Mouse (Mus musculus) forebrain, embryonic 16.5 days (tissue): ENCODE results near the gene Abl2. TPM values are rescaled to one million over a fixed set of nuclear protein-coding genes. Genes with fewer than 3 reads are reported as not detected.

Source experiments
- ATAC-seq: fragments of 200-750 bp; cut with Nextera tagmentation; 2 replicates; pipeline ENCODE4 v1.8.0; 2017; ENCODE audit warnings: mild to moderate bottlenecking, moderate library complexity
- H3K27ac ChIP-seq: fragments of 300-500 bp; sonication (generic); 2 replicates; pipeline ENCODE4 v1.5.1; 2014; ENCODE audit warnings: low read length, control low read depth
- H3K27me3 ChIP-seq: fragments of 300-500 bp; sonication (generic); replicated peaks from 2 replicates; pipeline ENCODE4 v1.6.1; 2014; ENCODE audit warnings: low read length; ENCODE audit not compliant: control insufficient read depth, insufficient read depth
- H3K36me3 ChIP-seq: fragments of 300-500 bp; sonication (generic); 2 replicates; pipeline ENCODE4 v1.6.1; 2014; ENCODE audit not compliant: control insufficient read depth, insufficient read depth
- H3K4me1 ChIP-seq: fragments of 300-500 bp; sonication (generic); replicated peaks from 2 replicates; pipeline ENCODE4 v1.6.1; 2014; ENCODE audit warnings: low read length; ENCODE audit not compliant: control insufficient read depth, insufficient read depth
- H3K4me2 ChIP-seq: fragments of 300-500 bp; sonication (generic); 2 replicates; pipeline ENCODE4 v1.6.1; 2014; ENCODE audit warnings: mild to moderate bottlenecking, low read length, control low read depth
- H3K4me3 ChIP-seq: fragments of 300-500 bp; sonication (generic); replicated peaks from 2 replicates; pipeline ENCODE4 v1.5.1; 2014; ENCODE audit warnings: mild to moderate bottlenecking, low read length, control low read depth
- H3K9ac ChIP-seq: fragments of 300-500 bp; sonication (generic); replicated peaks from 2 replicates; pipeline ENCODE4 v1.6.1; 2014; ENCODE audit warnings: low read depth, low read length, control low read depth
- H3K9me3 ChIP-seq: fragments of 300-500 bp; sonication (generic); 2 replicates; pipeline ENCODE4 v1.6.1; 2016; ENCODE audit warnings: low read length; ENCODE audit not compliant: control insufficient read depth
- WGBS: fragments of 180-500 bp; shearing (Covaris S2); extraction: QIAGEN DNeasy Blood & Tissue Kit; methylation state at CpG from one replicate; pipeline ENCODE4 v1.1.7; 2014; 5-methylcytosine and 5-hydroxymethylcytosine counted together
- polyA plus RNA-seq: library from polyadenylated mRNA; unstranded; fragments of >200 nt; fragmentation: Nextera tagmentation; extraction: Ambion mirVana; gene quantifications from 2 replicates; pipeline ENCODE4 v1.2.1, GENCODE M21; 2015

Gene Abl2
- polyA plus RNA-seq, 1 experiment from 2014 or later, result 7.4 TPM

- Histone ChIP-seq H3K36me3 (no peaks in the 10 kb centered on the region), H3K9ac (no peak overlapping the region), H3K4me1 (peaks cover 5% of the 10 kb centered on the region; the same call in 1 of the 2 replicates), H3K4me3 (no peak overlapping the region), H3K4me2 (no peak overlapping the region), H3K27me3 (no peaks in the 10 kb centered on the region), H3K9me3 (no peaks in the 10 kb centered on the region), H3K27ac (no peak overlapping the region)
- ATAC-seq, result no peak
- 86% methylated on average over 4 of the region's 4 CpGs for WGBS
These were observed 11.0 kb downstream of the Abl2 start for GRCm38 (mm10) chr1:156569615-156570014.

DNA sequence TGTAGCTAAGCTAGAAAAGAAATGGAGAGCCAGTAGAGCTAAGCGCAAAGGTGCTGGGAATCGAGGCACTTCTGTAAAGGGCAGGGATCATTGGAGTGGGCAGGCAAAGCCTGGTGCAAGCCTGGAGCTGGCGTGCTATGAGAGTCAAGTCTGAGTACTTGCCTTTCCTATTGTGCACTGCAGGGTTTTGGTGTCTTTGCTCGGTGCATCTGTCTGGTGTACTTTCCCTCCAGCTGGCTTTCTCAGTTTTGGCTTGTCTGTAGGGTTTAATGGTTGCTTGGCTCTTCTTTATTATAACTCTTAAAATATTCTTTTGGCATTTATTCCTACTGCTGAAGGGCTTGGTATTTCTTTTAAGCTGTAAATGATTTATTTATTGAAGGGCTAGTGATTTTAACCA is 14.4 kb downstream of the Abl2 start:
- Histone ChIP-seq H3K27me3 (no peaks in the 10 kb centered on the region), H3K4me2 (no peak overlapping the region), H3K4me1 (peaks cover 5% of the 10 kb centered on the region; the same call in 1 of the 2 replicates), H3K36me3 (no peaks in the 10 kb centered on the region), H3K9me3 (no peaks in the 10 kb centered on the region), H3K4me3 (no peak overlapping the region), H3K9ac (no peak overlapping the region), H3K27ac (peak overlapping the region; percentile 64)
- ATAC-seq, result peak; percentile 50; the same call in 1 of the 2 replicates
- 65% methylated on average over 4 of the region's 4 CpGs for WGBS

DNA sequence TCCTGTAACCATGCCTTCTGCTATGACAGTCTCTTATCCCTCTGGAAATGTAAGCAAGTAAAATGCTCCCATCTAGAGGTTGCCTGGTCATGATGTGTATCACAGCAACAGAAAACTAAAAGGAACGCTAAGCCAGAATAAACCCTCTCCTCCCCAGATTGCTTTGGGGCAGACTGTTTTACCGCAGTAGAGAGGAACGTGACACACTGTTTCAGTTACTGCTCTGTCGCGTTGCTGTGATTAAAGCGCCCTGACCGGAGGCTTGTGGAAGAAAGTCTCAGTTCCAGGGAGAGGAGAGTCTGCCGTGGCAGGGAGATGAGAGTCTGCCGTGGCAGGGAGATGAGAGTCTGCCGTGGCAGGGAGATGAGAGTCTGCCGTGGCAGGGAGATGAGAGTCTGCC is 22.6 kb downstream of the Abl2 start:
- Histone ChIP-seq H3K4me2 (no peak overlapping the region), H3K4me3 (no peak overlapping the region), H3K36me3 (no peaks in the 10 kb centered on the region), H3K9ac (no peak overlapping the region), H3K9me3 (no peaks in the 10 kb centered on the region), H3K27me3 (no peaks in the 10 kb centered on the region), H3K27ac (no peak overlapping the region), H3K4me1 (no peaks in the 10 kb centered on the region; the same call in 1 of the 2 replicates)
- 68% methylated on average over 11 of the region's 11 CpGs for WGBS
- peak; percentile 20; the same call in 1 of the 2 replicates for ATAC-seq

GRCm38 (mm10) chr1:156584175-156584574 is 25.6 kb downstream of the Abl2 start:
- ATAC-seq, result no peak
- Histone ChIP-seq H3K9me3 (no peaks in the 10 kb centered on the region), H3K36me3 (no peaks in the 10 kb centered on the region), H3K4me2 (no peak overlapping the region), H3K4me3 (no peak overlapping the region), H3K4me1 (no peaks in the 10 kb centered on the region; the same call in none of the 2 replicates), H3K27ac (no peak overlapping the region), H3K9ac (no peak overlapping the region), H3K27me3 (no peaks in the 10 kb centered on the region)
- WGBS, result 71% methylated on average over 1 of the region's 1 CpGs

DNA sequence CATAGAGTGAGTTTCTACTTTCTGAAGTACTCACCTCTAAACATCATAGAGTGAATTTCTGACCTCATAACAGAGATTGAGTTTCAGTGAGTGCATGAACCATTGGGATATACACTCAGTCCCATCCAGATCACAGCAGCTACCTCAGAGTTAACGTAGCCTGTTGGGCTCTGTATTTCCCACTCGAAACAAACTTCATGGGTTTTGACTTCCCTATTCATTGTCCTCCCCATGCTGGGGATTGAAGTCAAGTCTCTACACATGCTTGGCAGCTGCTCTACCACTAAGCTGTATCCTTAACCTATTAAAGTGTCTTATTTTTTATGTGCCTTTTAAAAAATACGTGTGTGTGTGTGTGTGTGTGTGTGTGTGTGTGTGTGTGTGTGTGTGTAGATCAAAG is 26.9 kb downstream of the Abl2 start:
- no peak overlapping the region for H3K27ac ChIP-seq
- ATAC-seq, result no peak
- no peak overlapping the region for H3K4me2 ChIP-seq
- H3K9ac ChIP-seq, result no peak overlapping the region
- H3K4me3 ChIP-seq, result no peak overlapping the region
- no peaks in the 10 kb centered on the region for H3K9me3 ChIP-seq
- H3K36me3 ChIP-seq, result no peaks in the 10 kb centered on the region
- H3K4me1 ChIP-seq, result no peaks in the 10 kb centered on the region; the same call in 1 of the 2 replicates
- 75% methylated on average over 3 of the region's 3 CpGs for WGBS
- no peaks in the 10 kb centered on the region for H3K27me3 ChIP-seq

DNA sequence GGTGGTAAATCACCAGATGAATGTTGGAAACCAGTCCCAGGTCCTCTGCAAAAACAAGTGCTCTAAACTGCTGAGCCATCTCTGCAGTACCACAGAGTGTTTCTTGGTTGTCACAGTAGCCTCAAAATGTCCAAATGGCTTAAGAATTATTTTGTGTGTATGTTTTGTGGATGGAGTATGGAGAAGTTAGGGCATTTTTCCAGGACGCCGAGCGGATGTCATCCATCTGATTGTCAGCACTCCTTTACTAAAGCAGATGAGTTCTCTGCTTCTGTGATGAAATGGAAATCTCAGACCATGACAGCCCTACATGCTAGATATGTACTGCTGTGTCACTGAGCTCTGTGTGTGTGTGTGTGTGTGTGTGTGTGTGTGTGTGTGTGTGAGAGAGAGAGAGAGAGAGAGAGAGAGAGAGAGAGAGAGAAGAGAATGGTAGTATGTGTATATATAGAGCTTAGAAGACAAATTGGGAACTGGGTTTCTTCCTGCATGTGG is 31.3 kb downstream of the Abl2 start:
- 94% methylated on average over 3 of the region's 3 CpGs for WGBS
- Histone ChIP-seq H3K27me3 (no peaks in the 10 kb centered on the region), H3K9me3 (no peaks in the 10 kb centered on the region), H3K4me3 (no peak overlapping the region), H3K9ac (no peak overlapping the region), H3K27ac (no peak overlapping the region), H3K4me1 (no peaks in the 10 kb centered on the region; the same call in 1 of the 2 replicates), H3K36me3 (no peaks in the 10 kb centered on the region), H3K4me2 (no peak overlapping the region)
- no peak for ATAC-seq

DNA sequence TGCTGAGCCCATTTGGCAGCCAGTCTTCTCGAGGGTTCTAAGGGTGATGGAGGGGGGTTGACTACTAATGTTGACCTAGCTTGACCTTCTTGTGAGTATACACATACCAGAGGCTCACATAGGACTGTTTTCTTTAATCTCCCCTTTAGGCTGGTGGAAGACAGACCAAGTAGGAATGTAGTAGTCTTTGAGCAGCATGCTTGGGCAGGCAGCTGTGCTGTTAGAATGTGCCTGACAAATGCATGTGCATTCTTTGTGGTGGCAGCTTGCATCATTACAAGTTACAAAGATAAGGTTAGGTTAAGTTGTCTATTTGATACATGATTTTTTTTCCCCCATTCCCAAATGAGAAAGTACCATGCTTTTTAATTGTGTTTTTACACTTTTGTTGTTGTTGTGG is 31.8 kb downstream of the Abl2 start:
- Histone ChIP-seq H3K27ac (no peak overlapping the region), H3K9ac (no peak overlapping the region), H3K9me3 (no peaks in the 10 kb centered on the region), H3K4me1 (no peaks in the 10 kb centered on the region; the same call in 1 of the 2 replicates), H3K4me3 (no peak overlapping the region), H3K27me3 (no peaks in the 10 kb centered on the region), H3K4me2 (no peak overlapping the region), H3K36me3 (no peaks in the 10 kb centered on the region)
- 25% methylated on average over 1 of the region's 1 CpGs for WGBS
- ATAC-seq, result no peak

- Histone ChIP-seq H3K9ac (no peak overlapping the region), H3K4me2 (no peak overlapping the region), H3K9me3 (no peaks in the 10 kb centered on the region), H3K27ac (no peak overlapping the region), H3K36me3 (no peaks in the 10 kb centered on the region), H3K4me3 (no peak overlapping the region), H3K4me1 (no peaks in the 10 kb centered on the region; the same call in 1 of the 2 replicates), H3K27me3 (no peaks in the 10 kb centered on the region)
- WGBS, result 85% methylated on average over 5 of the region's 5 CpGs
- ATAC-seq, result no peak
These were observed 34.7 kb downstream of the Abl2 start for GRCm38 (mm10) chr1:156593267-156593666.

DNA sequence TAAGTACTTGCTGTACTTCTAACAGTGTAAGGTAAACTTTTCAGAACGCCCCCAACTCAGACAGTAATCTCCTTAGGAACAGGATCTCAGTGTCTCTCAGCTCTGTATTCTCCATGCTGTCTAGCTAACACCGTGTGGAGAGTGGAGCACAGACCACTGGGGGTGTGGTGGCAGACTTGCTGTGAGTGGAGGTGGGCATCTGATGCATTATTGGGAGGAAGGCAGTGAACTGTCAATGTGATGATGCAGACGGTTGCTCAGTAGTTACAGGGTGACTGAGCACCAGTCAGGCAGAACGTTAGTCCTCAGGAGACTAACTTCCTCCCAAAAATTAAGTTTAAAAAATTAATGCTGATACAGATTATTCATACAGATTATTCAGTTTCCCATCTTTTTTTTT is 38.5 kb downstream of the Abl2 start:
- WGBS, result 93% methylated on average over 4 of the region's 4 CpGs
- no peak overlapping the region for H3K4me3 ChIP-seq
- no peak overlapping the region for H3K9ac ChIP-seq
- no peak for ATAC-seq
- no peaks in the 10 kb centered on the region for H3K27me3 ChIP-seq
- H3K9me3 ChIP-seq, result no peaks in the 10 kb centered on the region
- H3K36me3 ChIP-seq, result no peaks in the 10 kb centered on the region
- H3K27ac ChIP-seq, result no peak overlapping the region
- no peak overlapping the region for H3K4me2 ChIP-seq
- no peaks in the 10 kb centered on the region for H3K4me1 ChIP-seq

DNA sequence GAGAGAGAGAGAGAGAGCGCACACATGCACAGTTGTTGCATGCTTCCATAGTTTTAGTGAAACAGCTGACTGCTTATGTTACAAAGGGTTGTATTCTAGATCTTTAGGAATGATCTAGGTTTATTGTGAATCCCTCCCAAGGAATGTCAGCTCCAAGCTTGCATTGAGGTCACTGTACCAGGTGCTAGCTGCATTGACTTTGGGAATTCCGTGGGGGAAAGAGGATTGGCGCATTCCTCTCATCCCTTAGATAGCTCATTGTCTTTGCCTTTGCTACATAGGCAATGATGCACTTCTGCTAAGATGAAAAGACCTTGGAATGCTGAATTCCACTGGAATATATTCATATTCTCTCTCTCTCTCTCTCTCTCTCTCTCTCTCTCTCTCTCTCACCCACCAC is 44.0 kb downstream of the Abl2 start:
- Histone ChIP-seq H3K27ac (no peak overlapping the region), H3K9me3 (no peaks in the 10 kb centered on the region), H3K4me1 (no peaks in the 10 kb centered on the region), H3K4me2 (no peak overlapping the region), H3K27me3 (no peaks in the 10 kb centered on the region), H3K9ac (no peak overlapping the region), H3K4me3 (no peak overlapping the region), H3K36me3 (no peaks in the 10 kb centered on the region)
- 90% methylated on average over 3 of the region's 3 CpGs for WGBS
- ATAC-seq, result no peak
